Mouse (Mus musculus) bone marrow, adult 2 months (tissue): Measurements from ENCODE around the gene Zfp867.

Experiments used
- CTCF ChIP-seq: fragments of 200-500 bp; IDR thresholded peaks from 2 replicates; pipeline ENCODE4 v1.5.1; 2011; ENCODE audit warnings: low read length, control low read depth; ENCODE audit not compliant: control insufficient read depth, insufficient read depth
- POLR2A ChIP-seq: fragments of 200-500 bp; IDR thresholded peaks from 2 replicates; pipeline ENCODE4 v1.6.1; 2011; ENCODE audit warnings: low read depth, mild to moderate bottlenecking, control low read depth, low read length, borderline replicate concordance; ENCODE audit not compliant: control insufficient read depth

GRCm38 (mm10) chr11:59456891-59457290 is 15.4 kb downstream of the Zfp867 start:
- no peak for TF ChIP-seq POLR2A
- no peak for TF ChIP-seq CTCF
